Mouse (Mus musculus) heart, postnatal 4 days (tissue): ENCODE data around the gene Lyz2. TPM values are rescaled to one million over a fixed set of nuclear protein-coding genes. Genes with fewer than 3 reads are reported as not detected.
"Not testable (repeated sequence)": the region's sequence is repeated elsewhere in the genome, so short reads cannot be mapped to it uniquely, and the experiment has no call there.

Source experiments
- DNase-seq: peaks from one replicate; pipeline ENCODE4 v3.0.0; 2021
- total RNA-seq, 2 experiments: library from RNA; stranded (reverse); gene quantifications; 2 replicates each; pipeline ENCODE4 v1.2.3; 2021

Gene Lyz2
- 10 to 100 TPM; 23.5 to 24.2 TPM for total RNA-seq

DNA sequence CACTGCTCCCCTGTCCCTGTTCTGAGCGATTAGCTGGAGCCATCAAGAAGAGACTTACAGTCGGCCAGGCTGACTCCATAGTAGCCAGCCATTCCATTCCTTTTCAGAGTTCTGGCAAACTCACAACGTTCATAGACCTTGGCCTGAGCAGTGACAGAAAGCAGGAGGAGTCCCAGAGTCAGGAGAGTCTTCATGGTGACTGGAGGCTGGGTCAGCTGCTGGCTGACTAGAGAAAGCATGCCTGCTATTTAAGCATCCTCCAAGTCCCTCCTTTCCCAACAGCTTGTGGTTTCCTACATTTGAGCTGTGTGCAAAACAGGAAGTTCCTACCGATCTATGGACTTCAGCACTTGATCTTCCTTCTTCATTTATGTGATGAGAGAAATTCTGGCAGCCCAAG, at the start of gene Lyz2:
TSS of gene Lyz2 (minus strand) at position 273 of the 400 bp plus-strand sequence.
- no peak for DNase-seq

DNA sequence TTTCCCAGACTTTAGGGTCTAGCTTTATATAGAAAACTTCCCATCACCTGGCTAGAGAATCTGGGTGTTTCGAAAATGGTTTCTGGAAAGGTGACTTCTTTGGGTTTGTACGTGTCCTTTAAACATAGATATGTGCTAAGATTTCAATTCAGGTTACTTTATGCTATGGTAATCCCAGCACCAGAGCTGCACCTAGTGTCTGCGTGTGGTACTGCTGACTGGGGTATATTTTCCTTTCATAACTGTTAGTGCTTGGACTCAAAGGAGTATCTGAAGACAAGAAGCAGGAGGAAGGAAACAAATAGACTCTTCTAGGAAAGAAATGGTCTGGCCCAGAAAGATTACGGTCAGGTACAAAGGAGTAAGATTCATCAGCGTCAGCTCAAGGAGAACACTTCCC, 48.4 kb upstream of the Lyz2 start:
- DNase-seq, result peak; percentile 35

DNA sequence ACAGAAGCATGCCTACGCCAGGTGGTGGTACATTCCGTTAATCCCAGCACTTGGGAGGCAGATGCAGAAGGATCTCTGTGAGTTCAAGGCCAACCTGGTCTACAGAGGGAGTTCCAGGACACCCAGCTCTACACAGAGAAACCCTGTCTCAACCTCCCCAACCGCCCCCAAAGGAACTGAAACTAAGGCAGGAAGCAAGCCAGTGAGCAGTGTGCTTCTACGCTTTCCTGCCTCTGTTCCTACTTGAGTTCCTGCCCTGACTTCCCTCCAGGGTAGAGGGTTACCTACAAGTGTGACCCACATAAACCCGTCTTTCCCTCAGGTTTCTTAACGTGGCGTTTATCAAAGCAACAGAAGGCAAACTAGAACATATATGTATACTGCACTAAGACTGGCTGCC, 41.7 kb upstream of the Lyz2 start:
- DNase-seq, result no peak

DNA sequence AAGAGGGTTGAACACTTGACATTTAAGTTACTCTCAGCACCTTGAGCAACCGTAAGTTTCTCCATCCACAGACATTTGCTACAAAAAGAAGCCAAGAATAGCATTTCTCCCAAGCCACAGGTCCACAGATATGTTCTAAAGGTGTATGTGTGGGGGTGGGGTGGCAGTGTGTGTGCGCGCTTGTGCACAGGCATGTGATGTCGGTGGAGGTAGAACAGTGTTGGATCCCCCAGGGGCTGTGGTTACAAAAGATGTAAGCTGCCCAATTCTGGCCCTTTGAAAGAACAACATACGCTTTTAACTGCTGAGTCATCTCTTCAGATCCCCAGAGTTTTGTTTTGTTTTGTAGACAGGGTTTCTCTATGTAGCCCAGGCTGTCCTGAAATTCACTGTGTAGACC, 40.5 kb upstream of the Lyz2 start:
- no peak for DNase-seq

DNA sequence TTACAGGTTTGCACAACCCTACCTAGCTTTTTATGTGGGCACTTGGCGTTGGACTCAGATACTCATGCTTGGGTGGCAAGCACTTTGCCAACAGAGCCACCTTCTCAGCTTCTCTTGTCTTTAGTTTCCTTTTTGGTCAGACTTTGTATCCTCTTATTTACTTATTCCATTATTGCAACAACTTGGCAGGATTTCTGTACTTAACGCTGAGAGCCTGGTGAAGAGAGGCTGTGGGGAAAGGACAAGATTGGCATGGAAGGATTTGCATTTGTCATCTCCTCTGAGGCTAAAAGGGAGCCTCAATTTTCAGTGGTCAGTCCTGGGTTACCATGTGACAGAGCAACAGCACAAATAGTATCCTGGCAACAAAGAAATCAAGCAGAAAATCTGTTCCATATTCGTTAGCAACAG, 38.5 kb upstream of the Lyz2 start:
- DNase-seq, result no peak

DNA sequence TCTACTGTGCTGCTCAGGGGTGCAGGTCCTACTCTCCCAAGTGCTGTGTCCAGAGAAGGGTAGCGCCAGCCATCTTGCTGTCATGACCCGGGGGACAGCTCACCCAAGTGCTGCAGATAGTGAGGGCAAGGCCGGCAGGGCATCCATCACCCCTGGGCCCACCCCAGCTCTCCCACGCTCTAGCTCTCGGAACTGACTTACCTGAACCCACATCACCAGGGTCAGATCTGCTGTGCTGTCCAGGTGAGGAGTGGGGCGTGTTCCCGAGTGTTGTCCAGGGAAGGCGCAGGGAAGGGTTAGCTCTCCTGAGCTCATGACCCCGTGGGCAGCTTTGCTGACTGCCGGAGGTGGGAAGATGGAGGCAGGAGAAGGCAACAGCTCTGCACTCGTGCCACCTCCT, 34.3 kb upstream of the Lyz2 start:
- DNase-seq, result no peak

DNA sequence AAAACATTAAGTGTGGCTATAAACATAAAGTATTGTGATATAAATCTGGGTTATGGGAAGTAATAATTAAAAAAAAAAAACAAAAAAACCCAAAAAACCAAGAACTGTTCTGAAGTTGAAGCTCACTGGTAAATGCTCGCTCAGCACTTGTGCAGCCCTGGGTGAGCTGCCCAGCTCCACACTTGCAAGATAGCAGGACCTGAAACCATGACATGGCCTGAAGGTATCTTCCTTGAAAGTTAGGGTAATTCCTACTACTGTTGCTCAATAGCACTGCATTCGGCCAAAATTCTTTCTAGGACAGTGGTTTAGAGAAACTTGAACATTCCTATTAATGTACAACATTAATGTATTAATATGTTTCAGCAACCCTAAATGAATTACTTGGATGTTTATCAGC, 31.0 kb upstream of the Lyz2 start:
- DNase-seq, result no peak

DNA sequence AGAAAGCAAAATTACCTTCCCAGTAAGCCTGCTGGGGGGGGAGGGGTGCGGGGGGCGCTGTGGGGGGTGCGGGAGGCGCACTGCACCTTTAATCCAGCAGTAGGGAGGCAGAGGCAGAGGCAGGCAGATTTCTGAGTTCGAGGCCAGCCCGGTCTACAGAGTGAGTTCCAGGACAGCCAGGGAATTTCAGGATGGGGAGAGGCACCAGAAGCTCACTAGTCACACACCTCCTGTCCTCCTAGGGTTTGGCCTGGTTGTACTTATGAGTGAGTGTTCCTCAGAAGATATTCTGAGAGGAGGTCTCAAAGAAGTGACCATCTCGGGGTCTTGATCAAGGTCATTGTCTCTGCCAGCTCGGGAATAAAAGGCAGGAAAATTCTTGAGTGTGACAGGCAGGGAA, 30.0 kb upstream of the Lyz2 start:
- DNase-seq, result no peak

DNA sequence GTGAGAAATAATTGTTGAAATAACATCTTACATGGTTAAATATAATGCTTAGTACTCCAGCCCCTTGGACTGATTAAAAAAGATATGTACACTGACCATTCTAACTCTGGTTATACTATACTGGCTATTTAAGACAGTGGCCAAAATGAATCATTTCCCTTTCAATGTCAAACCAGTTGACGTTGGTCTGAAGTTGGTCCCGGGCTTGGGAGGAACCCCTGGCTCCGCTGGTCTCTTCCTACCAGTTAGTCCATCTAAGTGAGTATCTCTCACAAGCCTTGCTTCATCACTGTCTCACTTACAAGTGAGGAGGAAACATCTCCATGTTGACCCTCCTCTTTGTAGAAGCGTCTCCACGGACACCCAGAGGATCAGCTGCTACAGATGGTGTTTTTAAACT, 22.2 kb upstream of the Lyz2 start:
- no peak for DNase-seq

DNA sequence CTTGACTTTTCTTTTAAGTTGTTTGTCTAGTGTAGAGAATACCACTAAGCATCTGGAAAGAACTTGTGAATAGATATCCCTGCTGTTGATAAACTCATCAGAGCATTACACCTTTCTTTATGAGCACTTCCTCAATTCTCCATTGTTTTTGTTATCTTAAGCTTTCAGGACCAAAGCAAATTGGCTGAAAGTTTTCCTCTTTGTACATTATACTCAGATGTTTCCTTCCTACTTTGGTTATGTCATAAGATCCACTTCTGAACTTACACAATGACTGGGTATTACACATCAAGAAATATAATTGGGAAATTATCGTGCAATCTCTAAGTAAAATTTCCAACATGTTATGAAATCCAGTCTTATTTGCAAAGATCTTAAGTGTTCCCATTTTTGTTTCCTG, 19.6 kb upstream of the Lyz2 start:
- DNase-seq, result no peak

DNA sequence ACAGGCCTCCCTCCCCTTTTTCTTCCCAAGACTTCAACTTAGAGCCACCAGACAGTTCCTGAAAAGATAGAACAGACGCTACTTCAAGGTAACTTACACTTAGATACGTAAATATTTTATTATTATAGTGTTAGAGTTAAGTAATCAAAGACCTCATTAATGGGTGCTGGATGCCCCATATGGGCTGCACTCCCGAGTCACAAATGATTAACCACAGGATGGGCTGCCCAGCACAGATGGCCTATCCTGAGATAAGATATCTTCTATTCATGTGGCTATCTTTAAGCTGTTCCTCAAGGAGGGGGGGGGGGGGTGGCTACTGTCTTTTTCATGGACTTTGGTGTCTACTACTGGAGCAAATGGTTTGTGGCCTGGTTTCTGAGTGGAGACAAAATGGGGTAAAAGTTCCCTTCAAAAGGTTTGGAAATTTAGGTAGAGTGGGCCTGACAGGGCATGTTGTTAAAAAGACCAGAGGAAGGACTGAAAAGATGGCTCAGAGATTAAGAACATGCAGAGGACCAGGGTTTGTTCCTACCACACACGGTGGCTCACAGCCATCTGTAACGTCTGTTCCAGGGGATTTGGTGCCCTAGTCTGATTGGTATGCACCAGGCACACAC, 17.9 kb upstream of the Lyz2 start:
- DNase-seq, result no peak

DNA sequence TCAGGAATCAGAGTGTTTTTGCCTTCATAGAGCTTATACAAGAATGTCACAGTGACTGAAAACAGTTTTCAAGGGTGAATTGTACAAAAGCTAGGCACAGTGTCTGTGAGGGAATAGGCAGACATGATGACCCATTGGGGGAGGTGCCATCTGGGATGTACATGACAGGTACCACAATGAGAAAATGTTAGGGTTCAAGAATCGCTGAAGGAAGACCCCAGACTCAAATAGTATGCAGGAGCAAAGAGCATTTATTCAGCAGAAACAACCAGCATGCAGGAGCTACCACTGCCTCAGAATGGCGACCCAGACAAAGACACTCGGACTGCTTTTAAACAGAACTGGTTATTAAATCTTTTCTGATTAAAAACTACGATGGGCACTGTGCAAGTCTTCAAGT, 17.0 kb upstream of the Lyz2 start:
- DNase-seq, result no peak

DNA sequence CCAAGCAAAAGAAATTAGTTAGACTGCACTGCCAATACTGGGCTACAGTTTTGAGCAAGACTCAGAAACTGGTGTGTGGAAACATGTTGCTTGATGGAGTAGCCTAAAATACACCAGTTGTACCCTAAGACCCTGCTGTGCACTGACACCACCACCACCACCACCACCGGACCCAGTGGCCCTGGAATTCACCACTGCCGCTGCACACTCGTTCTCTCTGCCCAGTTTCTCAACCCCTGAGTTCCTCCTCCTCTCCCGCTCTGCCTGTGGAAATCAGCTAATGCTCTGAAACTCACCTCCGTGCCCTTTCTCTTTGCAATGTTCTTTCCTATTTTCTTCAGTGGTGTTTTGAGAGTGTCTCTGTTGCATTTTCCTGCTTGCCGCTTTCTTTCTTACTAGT, 16.2 kb upstream of the Lyz2 start:
- DNase-seq, result no peak

DNA sequence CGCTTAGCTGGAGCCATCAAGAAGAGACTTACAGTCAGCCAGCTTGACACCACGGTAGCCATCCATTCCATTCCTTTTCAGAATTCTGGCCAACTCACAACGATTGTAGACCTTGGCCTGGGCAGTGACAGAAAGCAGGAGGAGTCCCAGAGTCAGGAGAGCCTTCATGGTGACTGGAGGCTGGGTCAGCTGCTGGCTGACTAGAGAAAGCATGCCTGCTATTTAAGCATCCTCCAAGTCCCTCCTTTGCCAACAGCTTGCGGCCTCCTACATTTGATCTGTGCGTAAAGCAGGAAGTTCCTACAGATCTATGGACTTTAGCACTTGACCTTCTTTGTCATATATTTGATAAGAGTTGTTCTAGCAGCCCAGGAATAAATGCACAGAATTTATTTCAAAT, 10.6 kb upstream of the Lyz2 start, which contains the start of gene Lyz1:
TSS of gene Lyz1 (minus strand) at position 198 of the 400 bp plus-strand sequence.
- DNase-seq, result no peak

DNA sequence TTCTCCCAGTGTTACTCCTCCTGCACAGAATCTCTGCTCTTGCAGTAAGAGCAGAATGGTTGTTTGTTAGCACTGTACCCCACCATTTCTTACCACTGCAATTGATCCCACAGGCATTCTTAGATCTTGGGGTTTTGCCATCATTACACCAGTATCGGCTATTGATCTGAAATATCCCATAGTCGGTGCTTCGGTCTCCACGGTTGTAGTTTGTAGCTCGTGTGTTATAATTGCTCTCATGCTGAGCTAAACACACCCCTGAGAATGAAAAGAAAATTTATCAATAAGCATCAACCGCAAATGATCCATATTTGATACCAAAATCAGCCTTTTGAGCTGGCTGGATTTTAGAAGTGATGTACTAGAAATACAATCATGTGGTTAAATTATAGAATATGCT, 8.8 kb upstream of the Lyz2 start:
- not testable (repeated sequence) for DNase-seq

DNA sequence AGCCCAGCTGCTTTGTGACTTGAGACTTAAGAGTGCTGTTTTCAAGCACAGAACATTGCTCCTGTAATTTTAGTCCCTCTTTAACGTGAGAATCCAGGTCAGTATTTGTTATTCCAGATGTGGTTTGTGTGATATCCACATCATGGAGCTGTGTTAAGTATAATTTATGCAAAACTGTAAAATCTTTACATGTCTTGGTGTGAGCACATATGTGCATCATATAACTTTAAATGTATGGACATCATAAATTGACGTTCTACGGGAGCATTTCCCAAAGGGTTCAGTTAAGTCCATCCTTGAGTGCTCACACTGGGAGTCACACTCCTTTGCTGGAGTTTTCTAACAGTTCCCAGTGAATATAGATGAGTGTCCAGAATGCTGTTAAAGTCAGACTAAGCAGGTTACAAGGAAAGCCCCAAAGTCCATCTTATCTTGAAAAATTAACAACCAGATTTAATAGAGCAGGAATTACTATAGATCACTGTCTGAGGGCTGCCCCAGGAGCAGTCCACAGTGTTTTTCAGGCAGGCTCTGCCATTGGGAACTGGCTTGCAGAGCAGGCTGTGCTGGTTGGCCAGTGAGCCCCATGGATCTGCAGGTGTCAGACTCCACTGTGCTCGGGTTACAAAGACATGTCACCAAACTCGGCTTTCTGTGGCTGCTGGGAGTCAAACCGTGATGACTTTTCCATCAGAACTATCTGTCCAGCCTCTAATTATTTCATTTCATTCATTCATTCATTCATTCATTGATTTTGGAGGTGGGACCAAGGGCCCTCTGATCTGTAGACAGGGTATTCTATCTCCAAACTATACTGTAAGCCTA, 8.1 kb upstream of the Lyz2 start:
- DNase-seq, result no peak

DNA sequence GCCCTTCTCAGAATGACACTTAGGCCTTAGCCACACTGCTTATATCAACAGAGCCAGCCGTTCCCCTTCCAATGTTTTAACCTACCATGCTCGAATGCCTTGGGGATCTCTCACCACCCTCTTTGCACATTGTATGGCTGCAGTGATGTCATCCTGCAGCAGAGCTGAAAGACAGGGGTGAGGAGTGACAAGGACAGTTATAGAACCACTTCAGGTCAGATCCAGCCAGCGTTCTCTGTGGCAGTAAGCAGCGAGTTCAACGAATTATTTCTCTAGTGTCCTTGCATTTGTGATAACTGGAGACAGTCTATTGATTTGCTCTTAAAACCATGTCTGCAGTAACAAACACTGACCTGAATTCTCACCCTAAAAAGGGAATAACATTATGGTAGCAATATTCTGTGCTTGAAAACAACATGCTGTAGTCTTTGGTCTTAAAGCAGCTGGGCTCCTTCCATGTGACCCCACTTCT, 6.9 kb upstream of the Lyz2 start:
- DNase-seq, result not testable (repeated sequence)

DNA sequence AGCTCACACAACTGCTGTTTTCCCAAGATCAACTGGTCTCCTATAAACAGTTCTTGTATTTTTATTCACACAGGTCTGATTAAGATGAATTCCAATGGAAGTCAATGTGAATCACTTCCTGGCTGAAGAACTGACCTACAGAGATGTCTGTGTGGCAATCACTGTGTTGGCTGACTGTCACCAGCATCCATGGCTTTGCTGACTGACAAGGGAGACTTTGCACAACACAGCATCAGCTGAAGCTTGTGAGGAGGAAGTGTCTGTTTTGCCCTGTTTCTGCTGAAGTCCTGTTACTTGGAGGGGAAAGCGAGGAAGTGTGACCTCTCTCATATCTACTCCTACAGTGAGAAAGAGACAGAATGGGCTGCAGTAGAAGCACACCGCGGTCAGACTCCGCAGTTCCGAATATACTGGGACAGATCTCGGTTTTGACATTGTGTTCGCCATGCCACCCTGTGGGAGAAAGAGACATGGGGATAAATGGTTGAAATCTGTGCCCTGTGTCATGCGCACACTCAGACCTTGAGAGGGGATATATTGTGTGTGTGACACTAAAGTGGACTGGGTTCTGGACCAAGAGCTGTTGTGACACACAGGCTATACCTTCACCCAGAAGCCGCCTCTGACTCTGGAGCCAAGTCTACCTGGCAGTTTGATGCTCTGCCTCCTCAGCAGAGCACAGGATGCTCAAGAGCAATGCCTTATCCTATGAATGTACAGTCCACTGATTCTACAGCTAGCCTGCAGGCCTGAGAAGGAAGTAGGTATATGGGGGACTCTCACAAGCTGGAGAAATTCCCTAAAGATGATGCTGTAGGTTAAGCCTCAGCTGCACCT, 6.3 kb upstream of the Lyz2 start:
- DNase-seq, result no peak

DNA sequence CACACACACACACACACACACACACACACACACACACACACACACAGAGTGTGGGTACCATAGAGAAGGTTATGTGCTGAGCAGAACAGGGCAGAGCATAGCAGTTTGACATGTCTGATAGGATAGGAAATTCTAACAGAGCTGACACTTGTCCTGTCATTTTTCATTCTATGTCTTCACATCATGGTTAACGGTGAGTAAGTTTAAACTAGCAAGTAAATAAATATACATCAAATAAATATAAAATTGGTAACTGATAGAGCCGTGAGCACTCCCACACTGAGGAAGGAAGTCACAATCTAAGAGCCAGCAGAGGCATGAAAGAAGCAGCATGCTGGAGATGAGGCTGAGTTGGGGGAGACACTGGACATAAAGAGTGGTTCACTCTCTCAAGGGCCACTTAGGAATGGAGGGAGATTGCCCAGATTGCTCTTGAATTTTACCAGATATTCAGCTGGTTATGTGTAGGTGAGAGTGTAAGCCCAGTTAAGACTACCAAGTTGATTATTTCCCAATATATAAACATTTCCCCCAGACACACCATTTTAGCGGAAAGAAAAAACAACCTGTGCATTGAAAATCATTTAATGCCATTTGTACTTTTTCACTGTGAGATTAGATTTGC, 5.2 kb upstream of the Lyz2 start:
- DNase-seq, result no peak

DNA sequence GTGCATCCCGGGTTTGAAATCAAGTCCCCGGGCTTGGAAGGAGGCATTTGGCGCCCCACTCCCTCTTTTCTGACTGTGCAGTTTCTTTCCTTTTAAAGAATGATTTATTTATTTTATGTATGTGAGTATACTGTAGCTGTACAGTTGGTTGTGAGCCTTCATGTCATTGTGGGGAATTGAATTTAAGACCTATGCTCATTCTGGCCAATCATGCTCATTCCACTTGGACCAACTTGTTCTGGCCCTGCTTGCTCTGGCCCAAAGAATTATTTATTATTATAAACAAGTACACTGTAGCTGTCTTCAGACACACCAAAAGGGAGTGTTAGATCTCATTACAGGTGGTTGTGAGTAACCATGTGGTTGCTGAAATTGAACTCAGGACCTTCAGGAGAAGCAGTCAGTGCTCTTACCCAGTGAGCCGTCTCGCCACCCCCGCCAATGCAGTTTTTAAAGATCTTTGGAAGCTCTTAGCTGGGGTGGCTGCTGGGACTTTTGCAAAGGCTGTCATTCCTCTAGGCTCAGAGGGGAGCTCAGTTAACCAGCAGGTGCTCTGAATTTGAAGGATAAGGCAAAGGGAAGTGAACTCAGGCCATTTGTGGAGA, 4.3 kb upstream of the Lyz2 start:
- DNase-seq, result no peak

DNA sequence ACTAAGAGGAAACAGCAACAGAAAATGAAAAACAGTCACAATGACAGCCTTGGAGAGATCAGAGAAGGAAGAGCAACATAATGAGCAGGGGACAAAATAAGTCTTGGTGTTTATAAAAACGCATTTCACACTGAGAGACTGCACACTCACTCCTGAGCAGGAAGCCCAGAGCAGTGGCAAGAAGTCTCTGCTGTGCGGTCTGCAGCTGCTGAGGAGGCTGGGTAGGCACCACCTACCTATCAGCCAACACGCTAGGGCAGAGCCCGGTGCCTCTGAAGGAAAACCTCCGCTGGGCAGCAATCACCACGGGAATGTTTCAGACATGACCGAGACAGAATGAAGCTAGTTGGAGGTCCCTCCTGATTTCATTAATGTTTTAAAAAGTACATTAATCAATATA, 3.5 kb upstream of the Lyz2 start:
- DNase-seq, result not testable (repeated sequence)
